Mouse (Mus musculus) urinary bladder, postnatal 0 days (tissue): ENCODE measurements around the gene Rps2. TPM values are rescaled to one million over a fixed set of nuclear protein-coding genes. Genes with fewer than 3 reads are reported as not detected.

Source experiments
- polyA plus RNA-seq: library from polyadenylated mRNA; unstranded; fragments of >200 nt; fragmentation: Nextera tagmentation; extraction: Ambion mirVana; gene quantifications from 2 replicates; pipeline ENCODE4 v1.2.1, GENCODE M21; 2015

Gene Rps2
- 1,136 and 1,298 TPM in 2 replicates for polyA plus RNA-seq

GRCm38 (mm10) chr17:24717943-24718342 lies at the start of gene Rps2, which contains the start of gene Rnf151:
Gene Rps2, plus strand, starts transcription at chr17:24718116.
Gene Rnf151, minus strand, starts transcription at chr17:24718063.

DNA sequence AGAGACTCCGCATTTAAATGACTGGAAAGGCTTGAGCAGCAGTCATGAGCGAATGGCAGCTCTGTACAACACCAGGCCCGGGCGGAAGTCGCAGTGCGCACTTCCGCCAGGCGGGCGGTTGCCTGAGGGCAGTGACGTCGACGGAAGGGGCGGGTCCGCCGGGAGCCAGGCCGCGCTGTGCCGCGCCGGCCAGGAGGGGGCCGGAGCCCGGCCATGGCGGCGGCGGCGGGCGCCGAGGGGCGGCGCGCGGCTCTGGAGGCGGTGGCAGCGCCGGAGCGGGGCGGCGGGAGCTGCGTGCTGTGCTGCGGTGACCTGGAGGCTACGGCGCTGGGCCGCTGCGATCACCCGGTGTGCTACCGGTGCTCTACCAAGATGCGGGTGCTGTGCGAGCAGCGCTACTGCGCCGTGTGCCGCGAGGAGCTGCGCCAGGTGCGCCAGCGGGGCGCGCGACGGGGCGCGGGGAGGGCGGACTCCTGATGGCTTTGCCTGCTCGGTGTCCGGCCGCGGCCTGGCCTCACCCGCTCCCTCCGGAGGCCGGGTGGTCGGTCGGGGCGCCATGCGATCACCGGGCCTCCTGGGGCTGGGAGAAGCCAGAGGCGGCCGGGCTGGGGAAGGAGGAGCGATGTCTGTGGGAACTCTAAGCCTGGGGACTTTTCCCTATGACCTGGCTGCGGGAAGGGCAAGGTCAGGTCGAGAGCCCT lies 48.2 kb upstream of the Rps2 start, which contains the start of gene Zfp598:
Zfp598 (plus strand) TSS at position 143 of the 701 bp plus-strand sequence.

DNA sequence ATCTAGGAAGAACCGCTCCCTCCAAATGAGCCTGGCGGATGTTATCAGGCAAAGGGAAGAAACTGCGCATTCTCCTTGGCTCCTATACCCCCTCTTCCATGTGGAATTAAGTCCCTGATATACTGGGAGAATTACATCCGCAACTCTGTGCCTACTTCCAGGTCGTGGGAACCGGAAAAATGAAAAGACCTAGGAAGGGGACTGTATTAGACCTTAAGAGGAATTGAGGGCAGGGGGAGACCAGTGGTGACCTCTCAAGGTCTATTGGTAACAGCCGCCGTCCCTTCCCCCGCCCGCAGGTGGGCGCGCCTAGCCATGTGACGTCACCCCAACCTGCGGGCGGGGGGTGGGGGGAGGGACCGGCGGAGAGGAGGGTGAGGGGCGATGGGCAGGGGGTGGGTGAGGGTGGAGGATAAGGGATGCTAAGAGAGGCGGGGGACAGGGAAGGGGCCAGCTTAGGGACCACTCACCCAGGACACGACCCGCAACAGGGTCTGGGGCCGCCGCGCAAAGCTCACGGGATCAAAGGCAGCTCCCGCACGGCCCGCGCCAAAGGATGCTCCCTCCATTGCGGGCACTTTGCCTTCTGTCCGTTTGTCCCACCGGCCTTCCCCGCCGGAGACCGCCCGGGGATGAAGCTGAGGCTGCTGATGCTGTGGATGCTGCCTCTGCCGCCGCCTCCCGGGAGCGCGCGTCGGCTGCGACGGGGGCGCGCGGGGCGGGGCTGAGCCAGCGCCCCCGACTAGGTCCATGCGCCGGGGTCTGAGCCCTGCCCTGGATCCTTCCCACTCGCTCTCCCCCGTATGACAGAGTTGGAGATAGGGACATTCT lies 28.4 kb upstream of the Rps2 start, which contains the start of gene Syngr3:
Syngr3 (minus strand) TSS at position 705 of the 831 bp plus-strand sequence.

GRCm38 (mm10) chr17:24696011-24696697 lies 21.8 kb upstream of the Rps2 start, which contains the start of the genes Gfer and Noxo1:
Gene Gfer, minus strand, starts transcription at chr17:24696156.
Gene Noxo1, plus strand, starts transcription at chr17:24696234.

DNA sequence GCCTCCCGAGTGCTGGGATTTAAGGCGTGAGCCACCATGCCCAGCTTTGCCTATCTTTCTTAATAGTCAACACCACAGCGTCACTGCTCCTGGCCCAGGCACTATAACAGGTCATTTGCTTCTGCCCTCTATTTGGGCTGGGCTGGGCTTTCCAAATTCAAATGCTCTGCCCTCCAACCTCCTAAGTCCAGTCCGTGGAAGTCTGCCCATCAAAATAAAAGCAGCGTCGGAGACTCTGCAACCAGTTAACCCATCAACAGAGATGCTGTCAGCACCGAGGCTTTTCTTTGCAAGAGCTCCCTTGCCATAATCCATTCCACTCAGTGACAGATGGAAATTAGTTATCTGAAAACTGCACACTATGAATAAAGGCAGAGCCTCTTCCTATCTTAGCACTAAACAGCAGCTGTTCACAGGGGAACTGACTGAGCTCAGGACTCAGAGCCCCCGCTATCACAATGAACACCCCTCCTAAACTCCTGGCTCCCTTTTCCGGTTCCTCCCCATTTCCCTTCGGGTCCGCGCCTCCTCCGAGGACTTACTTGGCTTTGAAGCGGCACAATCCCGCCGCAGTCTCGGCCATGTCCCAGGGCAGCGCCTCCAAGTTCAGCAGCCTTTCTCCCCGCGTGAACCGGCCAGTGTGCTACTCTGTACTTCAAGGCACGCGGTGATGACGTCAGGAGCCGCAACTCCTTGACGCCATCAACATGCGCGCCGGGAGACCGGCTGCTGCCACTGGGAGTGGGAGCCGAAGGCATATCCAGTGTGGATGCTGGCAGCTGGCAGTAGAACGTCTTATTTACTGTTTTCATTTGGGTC lies 10.7 kb upstream of the Rps2 start, which contains the start of gene Tbl3:
Tbl3 (minus strand) TSS at position 679 of the 819 bp plus-strand sequence.

GRCm38 (mm10) chr17:24724184-24724583 lies 6.3 kb downstream of the Rps2 start, which contains the start of gene Ndufb10:
Gene Ndufb10, minus strand, starts transcription at chr17:24724478.

DNA sequence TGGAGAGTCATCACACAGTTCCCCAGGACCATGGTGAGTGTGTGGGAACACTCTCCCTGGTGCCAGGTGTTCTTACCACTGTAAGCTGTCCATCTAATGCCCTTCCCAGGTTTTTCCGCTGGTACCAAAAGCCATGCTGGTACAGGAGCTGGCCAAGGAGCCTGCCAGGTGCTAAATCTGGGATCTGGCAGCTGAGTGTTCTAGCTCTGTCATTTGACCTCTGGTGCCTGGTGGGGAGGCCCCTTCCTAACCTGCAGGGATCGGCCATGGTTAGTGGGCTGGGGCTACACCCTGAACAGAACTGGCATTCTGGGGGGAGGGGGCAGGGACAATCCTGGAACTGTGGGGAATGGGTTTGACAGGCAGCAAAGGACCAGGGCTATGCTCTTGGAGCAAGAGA lies 9.7 kb downstream of the Rps2 start, which contains the start of gene Rpl3l:
Rpl3l (plus strand) TSS at position 203 of the 400 bp plus-strand sequence.

DNA sequence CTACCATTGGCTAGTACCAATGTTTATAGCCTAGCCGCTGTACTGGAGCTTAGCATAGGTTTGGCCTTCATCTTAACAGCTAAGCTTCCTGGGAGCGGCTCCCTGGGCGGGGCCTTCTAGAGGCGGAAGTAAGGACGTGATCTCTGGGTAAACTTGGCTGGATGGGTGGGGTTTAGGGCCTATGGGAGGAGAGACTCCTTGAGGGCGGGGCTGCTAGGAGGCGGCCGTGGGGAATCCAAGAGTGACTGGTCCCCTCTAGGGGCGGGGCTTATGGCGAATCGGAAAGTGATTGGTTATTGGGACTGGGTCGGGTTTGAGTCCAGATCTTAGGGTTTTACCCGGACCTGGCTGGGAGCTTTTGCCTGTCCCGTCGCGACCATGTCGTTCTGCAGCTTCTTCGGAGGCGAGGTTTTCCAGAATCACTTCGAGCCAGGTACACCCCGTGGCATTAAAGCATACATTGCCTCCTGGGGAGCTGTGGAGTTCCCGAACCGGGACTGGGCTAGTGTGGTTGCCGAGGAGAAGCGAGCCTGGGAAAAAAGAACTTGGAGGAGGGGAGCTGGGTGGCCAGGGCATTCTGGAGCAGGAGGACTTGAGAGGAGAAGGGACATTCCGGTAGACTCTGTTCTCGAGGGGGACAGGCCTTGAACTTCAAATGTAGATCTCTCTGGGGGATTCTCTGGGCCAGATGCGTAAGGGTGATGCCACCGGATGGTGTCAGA lies 18.6 kb downstream of the Rps2 start, which contains the start of gene Msrb1:
Msrb1 (plus strand) TSS at position 313 of the 722 bp plus-strand sequence.

DNA sequence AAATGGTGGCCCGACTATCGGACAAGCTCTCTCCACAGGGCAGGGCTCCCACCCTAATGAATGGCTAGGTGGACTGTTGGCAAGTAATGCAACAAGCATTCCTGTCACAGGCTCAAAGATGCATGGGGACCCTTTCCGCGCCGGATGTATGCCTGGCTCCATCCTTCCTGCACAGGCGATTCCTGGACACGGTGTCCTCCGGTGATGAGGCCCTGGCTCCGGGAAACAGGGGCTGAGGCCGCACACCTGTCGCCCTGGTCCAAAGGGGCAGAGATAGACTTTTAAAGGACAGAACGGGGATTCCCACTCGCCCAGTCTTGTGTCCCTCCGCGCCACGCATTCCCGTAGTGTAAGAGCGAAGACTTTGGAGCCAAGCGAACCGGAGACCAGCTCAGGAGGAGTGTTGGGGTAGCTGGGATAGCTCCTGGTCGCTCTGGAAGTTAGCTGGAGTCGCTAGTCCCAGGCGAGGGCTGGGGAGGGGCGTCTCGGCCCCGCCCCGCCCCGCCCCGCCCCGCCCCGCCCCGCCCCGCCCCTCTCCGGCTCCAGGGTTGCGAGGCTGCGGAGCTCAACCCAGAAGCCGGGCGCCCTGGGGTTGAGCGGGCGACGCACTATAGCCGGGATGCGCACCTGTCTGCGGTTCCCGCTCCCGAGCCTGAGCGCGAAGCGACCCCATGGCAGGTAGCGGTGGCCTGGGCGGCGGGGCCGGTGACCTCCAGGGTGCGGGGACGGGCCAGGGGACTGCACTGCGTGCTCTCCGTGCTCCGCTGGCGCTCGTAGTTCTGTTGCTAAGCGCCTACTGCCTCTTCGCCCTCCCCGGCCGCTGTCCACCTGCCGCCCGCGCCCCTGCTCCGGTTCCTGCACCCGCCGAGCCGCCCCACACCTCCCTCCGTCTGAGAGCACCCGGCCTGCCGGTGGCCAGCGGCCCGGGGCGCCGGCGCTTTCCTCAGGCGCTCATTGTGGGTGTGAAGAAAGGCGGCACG lies 34.8 kb downstream of the Rps2 start, which contains the start of gene Hs3st6:
Hs3st6 (plus strand) TSS at position 574 of the 980 bp plus-strand sequence.

Other genes starting within 250 kb of the Rps2 start
- gene E4f1, start 247.8 kb upstream of the Rps2 start, polyA plus RNA-seq = 17.7 and 19.5 TPM in 2 replicates
- gene Pgp, start 247.7 kb upstream of the Rps2 start, polyA plus RNA-seq = 41.5 and 50.1 TPM in 2 replicates
- gene Bricd5, start 244.2 kb upstream of the Rps2 start, polyA plus RNA-seq = not detected in 2 replicates
- 11.2 and 13.5 TPM in 2 replicates for gene Mlst8, start 239.0 kb upstream of the Rps2 start, polyA plus RNA-seq
- 0.23 and 0.41 TPM in 2 replicates for gene Caskin1, start 229.5 kb upstream of the Rps2 start, polyA plus RNA-seq
- 50.4 and 54.8 TPM in 2 replicates for gene Traf7, start 190.2 kb upstream of the Rps2 start, polyA plus RNA-seq
- 2.2 and 2.6 TPM in 2 replicates for gene Rab26, start 183.9 kb upstream of the Rps2 start, polyA plus RNA-seq
- 28.6 and 36.5 TPM in 2 replicates for gene Pkd1, start 168.3 kb upstream of the Rps2 start, polyA plus RNA-seq
- gene Tsc2, start 85.5 kb upstream of the Rps2 start, polyA plus RNA-seq = 216 and 218 TPM in 2 replicates
- gene Nthl1, start 85.4 kb upstream of the Rps2 start, polyA plus RNA-seq = 9.8 and 11.3 TPM in 2 replicates
- 33.6 and 38.2 TPM in 2 replicates for gene Slc9a3r2, start 67.8 kb upstream of the Rps2 start, polyA plus RNA-seq
- not detected in 2 replicates for gene Npw, start 59.7 kb upstream of the Rps2 start, polyA plus RNA-seq
- 10.0 and 11.2 TPM in 2 replicates for gene Zfp598, start 48.4 kb upstream of the Rps2 start, polyA plus RNA-seq
- 0.08 and 0.41 TPM in 2 replicates for gene Syngr3, start 28.2 kb upstream of the Rps2 start, polyA plus RNA-seq
- 28.0 and 29.7 TPM in 2 replicates for gene Gfer, start 22.0 kb upstream of the Rps2 start, polyA plus RNA-seq
- 1.4 and 2.0 TPM in 2 replicates for gene Noxo1, start 21.9 kb upstream of the Rps2 start, polyA plus RNA-seq
- gene Tbl3, start 10.5 kb upstream of the Rps2 start, polyA plus RNA-seq = 31.4 and 34.7 TPM in 2 replicates
- gene Rnf151, start 53 bp upstream of the Rps2 start, polyA plus RNA-seq = 0.24 TPM in 1 of 2 replicates, not detected in the other
- gene Ndufb10, start 6.4 kb downstream of the Rps2 start, polyA plus RNA-seq = 218 and 232 TPM in 2 replicates
- gene Rpl3l, start 9.7 kb downstream of the Rps2 start, polyA plus RNA-seq = 0.16 and 0.19 TPM in 2 replicates
- 203 and 213 TPM in 2 replicates for gene Msrb1, start 18.5 kb downstream of the Rps2 start, polyA plus RNA-seq
- 0.25 and 0.64 TPM in 2 replicates for gene Hs3st6, start 34.9 kb downstream of the Rps2 start, polyA plus RNA-seq
- gene Meiob, start 86.2 kb downstream of the Rps2 start, polyA plus RNA-seq = 0.10 TPM in 1 of 2 replicates, not detected in the other
- 44.1 and 47.3 TPM in 2 replicates for gene Hagh, start 122.0 kb downstream of the Rps2 start, polyA plus RNA-seq
- 16.1 and 17.5 TPM in 2 replicates for gene Fahd1, start 132.2 kb downstream of the Rps2 start, polyA plus RNA-seq
- 0.07 TPM in 1 of 2 replicates, not detected in the other for gene Igfals, start 147.9 kb downstream of the Rps2 start, polyA plus RNA-seq
- gene Nubp2, start 168.2 kb downstream of the Rps2 start, polyA plus RNA-seq = 31.8 and 37.9 TPM in 2 replicates
- 27.7 and 30.1 TPM in 2 replicates for gene Spsb3, start 168.5 kb downstream of the Rps2 start, polyA plus RNA-seq
- 18.3 and 18.8 TPM in 2 replicates for gene Eme2, start 177.0 kb downstream of the Rps2 start, polyA plus RNA-seq
- 83.6 and 88.7 TPM in 2 replicates for gene Mrps34, start 177.0 kb downstream of the Rps2 start, polyA plus RNA-seq
- gene Nme3, start 178.4 kb downstream of the Rps2 start, polyA plus RNA-seq = 35.4 and 36.2 TPM in 2 replicates
- gene Mapk8ip3, start 218.9 kb downstream of the Rps2 start, polyA plus RNA-seq = 12.1 and 13.1 TPM in 2 replicates
- gene Jpt2, start 242.6 kb downstream of the Rps2 start, polyA plus RNA-seq = 51.5 and 66.2 TPM in 2 replicates